Mouse (Mus musculus) cerebellum, postnatal 10 days (tissue): ENCODE results near the gene Map4k3.

ENCODE experiments used
- DNase-seq, 2 experiments: peaks; one replicate each; pipeline ENCODE4 v3.0.0; 2021; ENCODE audit warnings: mixed read lengths in 2 of 2

Gene Map4k3

GRCm38 (mm10) chr17:80683041-80683440 lies 45.2 kb downstream of the Map4k3 start:
- DNase-seq = no peak

DNA sequence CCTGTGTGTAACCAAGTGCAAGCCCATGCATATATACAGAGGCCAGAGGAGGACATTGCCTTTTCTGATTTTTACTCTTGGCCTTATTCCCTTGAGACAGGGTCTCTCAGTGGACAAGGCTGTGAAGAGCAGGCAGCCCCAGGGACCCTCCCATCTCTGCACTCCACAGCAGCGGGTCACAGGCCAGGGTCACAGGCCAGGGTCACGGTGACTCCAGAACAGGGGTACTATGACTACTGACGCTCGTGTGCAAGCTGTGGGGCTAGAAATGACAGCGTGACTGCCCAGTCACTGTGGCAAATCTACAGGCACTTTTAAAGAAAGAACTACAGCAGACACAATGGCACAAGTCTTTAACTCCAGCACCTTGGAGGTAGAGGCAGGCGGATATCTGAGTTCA lies 50.1 kb downstream of the Map4k3 start:
- no peak for DNase-seq

DNA sequence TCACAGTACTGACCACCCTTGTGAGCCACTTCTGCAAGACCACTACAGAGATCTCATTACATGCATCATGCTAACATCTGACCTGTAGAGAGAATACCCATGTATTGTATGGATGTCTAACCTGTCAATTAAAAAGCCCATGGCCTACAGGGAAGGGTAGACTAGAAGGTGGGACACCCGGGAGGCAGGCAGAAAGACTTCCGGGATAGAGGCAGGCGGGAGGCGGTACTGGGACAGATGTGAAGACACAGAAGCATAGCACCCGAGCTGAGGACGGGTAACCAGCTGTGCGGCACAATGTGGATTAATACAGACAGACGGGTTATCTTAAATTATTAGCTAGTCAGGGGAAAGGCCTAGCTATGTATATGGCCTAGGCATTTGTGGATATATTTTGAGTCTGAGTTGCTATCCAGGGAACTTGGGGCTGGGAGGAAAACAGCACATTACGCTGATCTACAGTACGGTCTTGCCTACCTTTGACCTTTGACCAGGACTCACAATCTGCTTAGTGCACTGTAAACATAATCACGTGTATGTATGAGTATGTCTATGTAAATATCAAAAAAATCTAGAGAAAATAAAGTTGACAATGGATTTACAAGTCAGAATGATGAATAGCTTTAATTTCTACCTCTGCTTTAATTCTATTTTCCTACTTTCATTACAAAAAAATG lies 51.3 kb downstream of the Map4k3 start:
- no peak for DNase-seq

DNA sequence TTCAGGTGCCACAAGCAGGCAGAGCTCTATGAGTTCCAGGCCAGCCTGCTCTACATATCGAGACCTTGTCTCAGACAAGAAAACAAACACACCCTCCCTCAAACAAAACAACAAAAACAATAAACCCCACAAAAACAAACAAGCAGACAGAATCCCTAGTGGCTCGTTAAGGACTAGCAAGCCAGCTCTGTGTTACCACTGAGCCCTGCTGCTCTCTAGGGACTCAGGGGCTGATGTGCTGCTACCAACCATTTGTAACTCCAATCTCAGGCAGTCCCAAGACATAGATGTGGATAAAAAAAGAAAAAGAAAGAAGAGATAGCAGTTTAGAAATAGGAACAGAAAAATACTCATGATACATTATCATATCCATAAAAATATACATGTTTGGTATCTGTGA lies 52.1 kb downstream of the Map4k3 start:
- no peak for DNase-seq

- no peak for DNase-seq
Observed at GRCm38 (mm10) chr17:80670395-80670794, 57.9 kb downstream of the Map4k3 start.

DNA sequence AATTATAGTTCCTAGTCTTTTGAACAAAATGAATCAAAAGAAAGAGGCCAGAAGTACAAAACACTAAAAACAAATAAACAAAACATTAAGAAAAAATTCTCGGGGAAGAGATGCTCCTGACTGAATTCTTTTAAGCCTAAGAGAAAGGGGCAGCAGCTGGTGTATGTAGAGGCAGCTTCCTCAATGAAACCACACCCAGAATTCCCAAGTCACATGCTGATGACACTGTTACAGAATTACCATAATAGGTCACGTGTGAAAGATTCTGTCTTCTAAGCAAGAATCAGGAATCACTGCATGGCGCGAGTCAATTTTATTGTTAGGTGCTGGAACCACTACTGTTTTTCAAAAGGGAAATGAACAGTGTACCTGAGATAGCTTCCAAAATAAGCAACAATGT lies 64.7 kb downstream of the Map4k3 start:
- no peak for DNase-seq

- DNase-seq = no peak
Observed at GRCm38 (mm10) chr17:80662836-80663620, 65.3 kb downstream of the Map4k3 start.

DNA sequence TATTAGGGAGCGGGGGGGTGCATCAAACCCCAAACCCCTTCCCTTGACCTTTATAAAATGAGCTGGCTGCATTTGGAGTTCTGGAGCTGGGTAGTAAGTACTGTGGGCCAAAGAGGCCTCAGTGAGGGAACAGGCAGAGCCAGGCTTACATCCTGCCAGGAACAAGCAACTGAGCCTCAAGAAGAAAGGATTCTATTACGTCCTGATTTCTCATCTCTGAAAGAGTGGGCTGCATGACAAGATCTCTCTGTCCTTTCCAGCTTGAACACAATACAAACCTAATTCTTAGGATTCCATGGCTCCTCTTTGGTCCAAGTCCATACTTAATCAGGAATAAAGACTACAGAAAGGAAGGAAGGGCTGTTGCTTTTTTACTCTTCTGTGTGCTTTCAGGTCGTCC lies 66.4 kb downstream of the Map4k3 start:
- peak in 1 of 2 experiments; percentile 19 for DNase-seq

DNA sequence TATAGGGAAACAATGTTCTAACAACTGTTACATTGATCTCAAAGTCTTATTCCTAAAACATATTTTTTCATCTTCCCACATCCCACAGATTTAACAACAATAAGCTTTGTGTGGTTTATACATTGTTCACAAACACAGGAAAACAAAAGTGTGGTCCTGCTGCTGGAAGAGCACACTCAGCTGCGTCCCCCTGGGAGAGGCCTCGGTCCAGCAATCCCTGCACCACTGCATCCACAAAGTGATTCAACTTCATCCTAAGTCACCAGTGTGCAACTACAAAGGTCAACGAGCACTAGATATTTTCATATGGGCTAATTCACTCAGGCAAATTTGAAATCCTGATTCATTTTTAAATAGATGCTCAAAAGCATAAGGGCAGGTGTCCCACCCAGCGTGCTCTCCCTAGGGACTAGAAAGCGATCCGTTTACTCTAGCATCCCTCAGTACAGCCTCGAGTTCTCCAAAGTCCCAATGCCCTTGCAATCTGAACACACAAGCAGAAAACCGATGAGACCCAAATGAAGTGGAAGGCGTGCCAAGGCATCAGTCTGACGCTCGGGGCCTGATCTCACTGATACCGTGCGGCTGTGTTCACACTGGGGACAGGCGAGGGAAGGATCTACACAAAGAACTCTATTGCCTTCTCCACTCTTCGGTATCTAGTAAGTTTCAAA lies 67.4 kb downstream of the Map4k3 start:
- peak; percentile 40 to 60 for DNase-seq

DNA sequence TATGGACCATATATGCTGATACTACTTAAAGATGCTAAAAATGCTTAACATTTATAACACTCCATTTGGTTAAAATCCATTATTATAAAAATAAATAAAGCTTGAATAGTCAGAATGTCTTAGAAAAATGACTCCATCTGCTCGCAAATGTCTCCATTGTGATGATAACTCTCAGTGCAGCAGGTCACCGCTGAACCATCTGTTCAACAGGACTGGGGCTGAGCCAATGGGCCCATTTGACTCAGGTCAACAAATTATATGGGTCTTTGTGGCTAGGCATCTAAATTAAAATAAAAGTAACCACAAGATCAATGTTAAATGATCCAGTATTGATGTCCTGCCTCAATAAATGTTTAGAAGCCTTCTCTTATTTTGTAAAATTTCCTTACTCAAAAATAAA lies 68.1 kb downstream of the Map4k3 start:
- peak; percentile 76 to 86 for DNase-seq

GRCm38 (mm10) chr17:80659821-80660220 lies 68.5 kb downstream of the Map4k3 start:
- DNase-seq = no peak

DNA sequence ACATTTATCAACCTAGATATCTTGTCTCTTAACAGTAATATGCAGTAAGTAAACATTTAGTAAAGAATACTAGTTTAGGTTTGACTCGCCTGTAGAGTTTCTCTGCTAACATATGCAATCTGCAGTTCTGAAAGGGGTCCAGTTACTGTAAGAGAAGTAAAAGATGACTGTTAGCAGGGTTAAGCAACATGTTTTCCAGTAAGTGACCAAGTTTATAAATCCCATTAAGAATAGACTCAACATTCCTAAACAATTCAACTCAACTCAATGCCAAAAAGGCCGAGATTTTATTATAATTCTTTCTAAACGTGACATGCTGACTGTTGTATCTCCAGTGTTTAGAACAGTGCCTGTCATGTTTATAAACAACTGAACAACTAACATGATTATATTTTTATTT lies 74.0 kb downstream of the Map4k3 start:
- DNase-seq = no peak

GRCm38 (mm10) chr17:80652740-80653139 lies 75.5 kb downstream of the Map4k3 start:
- no peak for DNase-seq

GRCm38 (mm10) chr17:80646843-80647242 lies 81.4 kb downstream of the Map4k3 start:
- peak; percentile 29 to 38 for DNase-seq

DNA sequence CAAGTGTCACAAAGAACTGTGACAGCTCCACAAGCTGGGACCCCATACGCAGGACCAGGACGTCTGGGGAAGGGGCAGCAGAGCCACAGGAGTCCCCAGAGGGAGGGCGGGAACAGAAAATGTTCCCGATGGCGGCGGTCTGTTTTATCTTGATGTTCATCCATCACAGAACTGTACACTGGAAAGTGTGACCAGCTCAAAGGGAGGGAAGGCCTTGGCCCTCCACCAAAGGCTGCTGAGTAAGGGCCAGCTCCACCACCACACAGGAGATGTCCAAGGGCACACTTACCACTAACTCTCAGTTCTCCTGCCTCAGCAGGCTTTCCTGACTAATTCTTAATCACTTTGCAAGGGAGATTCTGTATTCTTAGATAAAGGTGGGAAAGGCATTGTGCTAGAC lies 82.2 kb downstream of the Map4k3 start:
- DNase-seq = peak in 1 of 2 experiments; percentile 49

GRCm38 (mm10) chr17:80645694-80646034 lies 82.6 kb downstream of the Map4k3 start:
- no peak for DNase-seq

GRCm38 (mm10) chr17:80644983-80645693 lies 83.1 kb downstream of the Map4k3 start:
- DNase-seq = no peak

- no peak for DNase-seq
Observed at GRCm38 (mm10) chr17:80644567-80644966, 83.7 kb downstream of the Map4k3 start.

DNA sequence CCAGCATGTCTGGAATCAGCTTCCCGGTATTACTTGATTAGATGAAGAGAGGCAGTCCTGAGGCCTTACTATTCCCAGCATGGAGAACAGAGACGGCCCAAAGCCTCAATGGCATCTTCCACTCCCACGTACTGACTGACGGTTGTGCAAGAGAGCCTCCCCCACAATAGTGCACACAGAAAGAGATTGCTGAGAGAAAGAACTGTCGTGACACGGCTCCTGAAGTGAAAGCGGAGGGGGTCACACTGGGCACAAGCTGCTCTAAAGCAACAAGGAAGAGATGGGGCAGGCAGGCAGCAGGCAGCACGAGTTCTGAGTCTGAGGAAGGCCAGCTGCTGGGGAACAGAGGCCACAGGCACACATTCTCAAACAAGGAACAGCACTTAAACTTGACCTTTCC lies 90.2 kb downstream of the Map4k3 start:
- DNase-seq = no peak

DNA sequence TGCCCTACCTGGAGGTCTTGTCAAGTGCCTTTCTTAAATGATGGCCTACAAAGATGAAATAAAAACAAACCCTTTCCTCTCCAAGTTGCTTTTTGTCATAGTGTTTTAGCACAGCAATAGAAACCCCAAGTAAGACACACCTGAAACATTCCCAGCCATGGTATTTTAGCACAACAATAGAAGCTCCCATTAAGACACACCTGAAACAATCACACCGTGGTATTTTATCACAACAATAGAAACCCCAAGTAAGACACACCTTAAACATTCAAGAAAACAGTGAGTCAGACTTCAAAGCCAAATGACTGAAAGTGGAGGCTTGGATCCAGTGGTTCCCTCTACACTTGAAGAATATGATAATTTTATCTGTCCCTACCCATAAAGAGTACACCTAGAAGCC lies 92.5 kb downstream of the Map4k3 start:
- no peak for DNase-seq

DNA sequence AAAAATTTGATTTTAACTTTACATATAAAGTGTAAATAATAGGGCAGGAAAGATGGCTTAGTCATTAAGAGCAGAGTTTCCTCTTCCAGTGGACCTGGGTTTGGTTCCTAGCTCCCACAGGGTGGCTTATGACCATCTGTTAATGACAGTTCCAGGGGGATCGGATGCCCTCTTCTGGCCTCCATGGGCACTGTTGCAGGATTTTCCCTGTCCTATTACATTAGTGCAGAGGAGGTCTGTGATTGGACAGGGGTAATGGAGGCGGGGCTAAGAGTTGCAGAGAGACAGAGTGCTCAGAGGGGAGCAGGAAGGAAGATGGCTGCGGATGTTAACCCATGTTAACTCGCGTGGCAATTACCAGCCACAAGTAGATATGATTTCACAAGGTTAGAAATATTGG lies 95.4 kb downstream of the Map4k3 start:
- no peak for DNase-seq

- no peak for DNase-seq
Observed at GRCm38 (mm10) chr17:80632354-80632753, 95.9 kb downstream of the Map4k3 start.

DNA sequence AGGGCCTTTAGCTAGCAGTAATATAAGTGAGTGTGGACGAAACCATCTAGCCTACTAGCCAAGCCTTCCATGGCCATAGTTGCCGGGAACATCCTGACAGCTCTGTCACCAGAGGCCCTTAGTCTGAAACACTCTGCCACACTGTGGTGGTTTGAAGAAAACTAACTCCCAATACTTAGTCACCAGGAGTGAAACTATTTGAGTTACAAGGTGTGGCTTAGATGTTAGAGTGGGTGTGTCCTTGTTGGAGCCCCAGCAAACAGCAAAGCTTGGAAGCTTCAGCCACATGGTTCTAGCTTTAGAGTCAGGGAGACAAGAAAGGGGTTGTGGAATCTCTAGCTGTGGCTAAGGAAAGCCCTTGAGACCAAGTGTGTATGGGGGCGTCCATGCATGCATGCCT lies 97.3 kb downstream of the Map4k3 start:
- no peak for DNase-seq
